Mouse (Mus musculus): ENCODE results near the gene Tanc1.

DNA sequence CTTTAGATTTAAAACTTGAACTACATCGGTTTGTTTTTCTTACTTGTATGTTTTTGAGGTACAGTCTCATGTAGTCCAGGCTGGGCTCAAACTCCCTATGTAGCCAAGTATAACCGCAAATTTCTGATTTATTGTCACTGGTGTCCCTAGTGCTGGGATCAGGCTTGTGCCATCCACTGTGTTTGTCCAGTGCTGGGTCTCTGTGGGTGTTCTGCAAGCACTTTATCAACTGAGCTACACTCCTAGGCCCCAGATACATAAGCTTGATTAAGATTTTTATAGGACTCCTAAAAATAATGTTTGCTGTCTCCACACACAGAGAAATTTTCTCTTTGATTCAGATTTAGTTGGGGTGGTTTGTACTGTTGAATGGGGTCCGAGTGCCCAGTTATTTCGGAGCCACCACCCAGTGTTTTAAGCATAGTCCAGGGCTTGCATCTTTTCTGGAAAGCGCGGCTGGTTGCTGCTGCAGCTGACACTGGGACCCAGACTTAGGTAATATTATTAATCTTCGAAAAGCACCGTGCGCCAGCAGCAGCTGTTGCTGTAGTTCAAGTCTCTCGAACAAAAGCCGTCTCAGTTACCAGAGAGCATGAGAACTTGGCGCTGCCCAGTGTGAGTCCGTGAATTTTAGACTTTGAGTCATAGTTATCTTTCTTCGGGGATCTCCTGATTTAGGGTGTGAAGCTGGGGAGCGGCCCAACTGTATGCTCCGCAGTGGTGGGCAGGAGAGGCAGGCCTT is 73.2 kb downstream of the Tanc1 start:
- no peak for TF ChIP-seq CTCF (IDR thresholded peaks at IDR 0.05; ENCODE audit: insufficient read depth, low read depth, low read length)
- TF ChIP-seq POLR2A (IDR thresholded peaks at IDR 0.05; ENCODE audit: insufficient read depth, low read depth, low read length): no peak
